Mouse (Mus musculus) mouse embryonic stem cell (cell line): ENCODE measurements around the gene Gapvd1.
"Not testable (repeated sequence)": the region's sequence is repeated elsewhere in the genome, so short reads cannot be mapped to it uniquely, and the experiment has no call there.

Experiments
- in situ Hi-C, 2 experiments: fragments of 300-500 bp; cut with MboI; formaldehyde crosslinking; loops; 1 replicate in 1 of 2; 3 replicates in 1 of 2; pipeline ENCODE4 v1.14.3; 2019 to 2020; ENCODE audit warnings: low sequenced_read_pairs in 2 of 2, low pct_unique_long_range_greater_than_20kb in 1 of 2, mixed read lengths in 1 of 2; ENCODE audit not compliant: unreplicated experiment in 1 of 2

Gapvd1 gene

GRCm38 (mm10) chr2:34772252-34773235 lies 17.5 kb upstream of the Gapvd1 start:
- in situ Hi-C loops: no loop called here

DNA sequence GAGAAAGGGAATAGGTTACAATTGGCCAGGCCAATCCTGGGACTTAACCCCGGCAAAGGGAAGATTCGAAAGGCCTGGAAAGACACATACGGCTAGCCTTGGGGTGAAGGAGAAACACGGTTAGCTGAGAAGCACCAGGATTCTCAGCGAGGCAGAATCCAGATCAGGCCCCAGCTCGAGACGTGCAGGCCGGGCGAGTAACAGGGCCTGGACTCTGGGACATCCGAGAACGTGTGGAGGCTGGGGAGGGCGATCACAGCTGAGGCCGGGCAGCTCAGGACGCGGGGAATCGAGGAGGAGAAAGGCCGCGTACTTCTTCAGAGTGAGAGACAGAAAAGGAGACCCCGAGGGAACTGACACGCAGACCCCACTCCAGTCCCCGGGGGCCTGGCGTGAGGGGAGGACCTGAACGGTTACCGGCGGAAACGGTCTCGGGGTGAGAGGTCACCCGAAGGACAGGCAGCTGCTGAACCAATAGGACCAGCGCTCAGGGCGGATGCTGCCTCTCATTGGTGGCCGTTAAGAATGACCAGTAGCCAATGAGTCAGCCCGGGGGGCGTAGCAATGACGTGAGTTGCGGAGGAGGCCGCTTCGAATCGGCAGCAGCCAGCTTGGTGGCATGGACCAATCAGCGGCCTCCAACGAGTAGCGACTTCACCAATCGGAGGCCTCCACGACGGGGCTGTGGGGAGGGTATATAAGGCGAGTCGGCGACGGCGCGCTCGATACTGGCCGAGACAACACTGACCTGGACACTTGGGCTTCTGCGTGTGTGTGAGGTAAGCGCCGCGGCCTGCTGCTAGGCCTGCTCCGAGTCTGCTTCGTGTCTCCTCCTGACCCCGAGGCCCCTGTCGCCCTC lies 16.6 kb upstream of the Gapvd1 start, which contains the start of gene Hspa5:
Hspa5 (plus strand) TSS at position 603 of the 859 bp plus-strand sequence.
- in situ Hi-C loops: no loop called here

DNA sequence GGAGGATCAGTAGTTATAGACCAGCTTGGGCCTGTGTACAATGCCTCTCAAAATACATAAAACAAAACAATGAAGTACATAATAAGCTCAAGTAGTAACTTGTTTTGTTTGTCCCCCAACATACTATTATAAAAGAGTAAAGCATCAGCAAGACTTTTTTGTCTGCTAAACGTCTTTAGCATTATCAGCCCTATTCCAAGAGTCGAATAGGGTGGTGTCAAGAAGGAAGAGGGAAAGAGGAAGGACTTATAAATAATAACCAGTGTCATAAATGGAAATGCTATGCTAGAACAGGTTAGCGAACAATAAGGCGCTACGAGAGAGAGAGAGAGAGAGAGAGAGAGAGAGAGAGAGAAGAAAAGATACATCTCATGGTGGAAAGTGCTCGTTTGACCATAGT lies 15.9 kb upstream of the Gapvd1 start:
- in situ Hi-C loops: no loop called here

DNA sequence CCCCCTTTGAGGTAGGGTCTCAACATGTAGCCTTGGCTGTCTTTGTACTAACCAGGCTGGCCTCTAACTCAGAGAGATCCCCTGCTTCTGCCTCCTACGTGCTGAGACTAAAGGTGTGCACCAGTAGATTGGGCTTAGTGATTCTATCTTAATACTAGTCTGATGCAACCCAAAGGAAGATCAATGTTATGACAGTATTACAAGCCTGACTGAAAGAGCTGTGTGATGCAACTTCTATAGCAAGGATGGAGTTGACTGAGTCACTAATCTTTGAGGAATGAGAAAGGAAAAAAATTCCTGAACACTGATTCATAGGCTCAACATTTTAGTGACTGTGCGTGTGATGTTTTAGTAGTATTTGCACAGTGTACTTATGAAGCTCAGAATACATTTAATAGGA lies 15.0 kb upstream of the Gapvd1 start:
- in situ Hi-C loops: no loop called here

DNA sequence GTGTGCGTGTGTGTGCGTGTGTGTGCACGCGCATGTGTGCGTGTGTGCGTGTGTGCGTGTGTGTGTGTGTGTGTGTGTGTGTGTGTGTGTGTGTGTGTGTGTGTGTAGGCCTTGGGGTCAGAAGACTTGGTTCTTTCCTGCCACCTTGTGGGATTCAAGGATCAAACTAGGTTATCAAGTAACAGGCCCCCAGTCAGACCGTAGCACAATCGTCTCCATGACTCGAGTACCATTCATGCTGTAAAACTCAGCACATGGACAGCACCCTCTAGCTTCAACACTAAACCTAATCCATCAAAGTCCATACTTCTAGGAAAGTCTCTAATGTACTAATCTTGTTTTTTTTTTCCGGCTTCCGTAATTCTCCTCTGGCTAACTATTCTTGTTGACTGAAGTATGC lies 9.8 kb upstream of the Gapvd1 start:
- in situ Hi-C loops: no loop called here

DNA sequence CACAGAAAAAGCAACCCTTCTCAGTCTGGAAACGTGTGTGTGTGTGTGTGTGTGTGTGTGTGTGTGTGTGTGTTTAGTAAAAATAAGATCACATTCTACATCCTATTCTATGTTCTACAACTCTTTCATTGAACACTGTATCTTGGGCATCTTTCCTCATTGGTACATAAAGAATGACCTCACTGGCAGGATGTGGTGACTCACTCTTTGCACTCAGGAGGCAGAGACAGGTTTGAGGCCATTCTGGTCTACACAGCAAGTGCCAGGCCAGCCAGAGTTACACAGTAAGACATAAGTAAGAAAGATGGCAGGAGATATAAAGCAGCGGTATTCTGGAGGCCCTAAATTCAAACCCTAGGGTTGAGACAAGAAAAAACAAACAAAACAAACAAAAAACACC lies 7.8 kb upstream of the Gapvd1 start:
- in situ Hi-C loops: no loop called here

GRCm38 (mm10) chr2:34762174-34762573 lies 7.1 kb upstream of the Gapvd1 start:
- in situ Hi-C loops: no loop called here

DNA sequence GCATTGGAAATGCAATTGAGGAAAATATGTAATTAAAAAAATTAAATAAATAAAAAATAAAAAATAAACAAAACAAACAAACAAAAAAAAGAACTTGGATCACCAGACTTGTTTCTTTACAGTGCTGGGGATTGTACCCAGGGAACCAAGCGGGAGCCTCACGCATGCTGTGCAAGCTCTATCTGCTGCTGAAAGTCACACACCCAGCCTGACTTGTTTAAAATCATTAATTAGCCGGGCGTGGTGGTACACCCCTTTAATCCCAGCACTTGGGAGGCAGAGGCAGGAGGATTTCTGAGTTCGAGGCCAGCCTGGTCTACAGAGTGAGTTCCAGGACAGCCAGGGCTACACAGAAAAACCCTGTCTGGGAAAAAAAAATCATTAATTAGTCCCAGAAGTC lies 6.2 kb upstream of the Gapvd1 start:
- in situ Hi-C loops: not testable (repeated sequence)

GRCm38 (mm10) chr2:34757341-34757740 lies 2.3 kb upstream of the Gapvd1 start:
- in situ Hi-C loops: no loop called here

GRCm38 (mm10) chr2:34753811-34754550 lies 1.1 kb downstream of the Gapvd1 start:
- in situ Hi-C loops: no loop called here

GRCm38 (mm10) chr2:34750245-34750644 lies 4.8 kb downstream of the Gapvd1 start:
- in situ Hi-C loops: no loop called here

GRCm38 (mm10) chr2:34748479-34748878 lies 6.6 kb downstream of the Gapvd1 start:
- in situ Hi-C loops: no loop called here

- in situ Hi-C loops: no loop called here
Observed at GRCm38 (mm10) chr2:34745673-34746072, 9.4 kb downstream of the Gapvd1 start.

GRCm38 (mm10) chr2:34744476-34744875 lies 10.6 kb downstream of the Gapvd1 start:
- in situ Hi-C loops: no loop called here

- in situ Hi-C loops: no loop called here
Observed at GRCm38 (mm10) chr2:34742675-34743074, 12.4 kb downstream of the Gapvd1 start.

- in situ Hi-C loops: no loop called here
Observed at GRCm38 (mm10) chr2:34741390-34742159, 13.5 kb downstream of the Gapvd1 start.

DNA sequence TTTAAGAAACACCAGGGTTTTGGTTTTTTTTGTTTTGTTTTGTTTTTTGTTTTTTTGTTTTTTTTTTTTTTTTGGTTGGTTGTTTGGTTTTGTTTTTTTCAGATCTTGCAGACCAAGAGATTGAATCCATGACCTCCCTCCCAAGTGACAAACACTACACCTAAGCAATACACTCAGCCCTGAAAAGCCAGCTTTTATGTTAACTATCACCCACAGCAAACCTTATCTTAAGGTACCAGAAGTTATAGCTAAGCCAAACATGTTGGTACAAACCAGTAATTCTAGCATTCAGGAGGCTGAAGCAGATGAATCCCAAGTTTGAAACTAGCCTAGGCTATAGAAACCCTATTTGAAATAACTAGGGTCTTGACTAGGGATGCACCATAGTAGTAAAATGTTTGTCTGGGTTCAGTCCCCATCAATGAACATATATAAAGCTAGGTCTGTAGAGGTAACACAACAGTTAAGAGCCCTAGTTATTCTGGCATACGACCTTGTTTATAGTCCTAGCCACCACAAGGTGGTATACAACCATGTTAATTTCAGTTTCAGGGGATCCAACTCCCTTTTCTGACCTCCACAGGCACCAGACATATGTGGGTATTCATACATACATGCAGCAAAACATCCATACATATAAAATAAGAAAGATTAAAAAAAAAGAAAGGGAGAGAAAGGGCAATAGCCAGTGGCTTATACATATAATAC lies 15.2 kb downstream of the Gapvd1 start:
- in situ Hi-C loops: no loop called here
